Mouse (Mus musculus) heart, embryonic 16.5 days (tissue): ENCODE results near the gene Bglap3. TPM values are rescaled to one million over a fixed set of nuclear protein-coding genes. Genes with fewer than 3 reads are reported as not detected.
"Not testable (repeated sequence)": the region's sequence is repeated elsewhere in the genome, so short reads cannot be mapped to it uniquely, and the experiment has no call there.

Source experiments
- ATAC-seq: fragments of 200-750 bp; cut with Nextera tagmentation; replicated peaks from 2 replicates; pipeline ENCODE4 v1.8.0; 2017; ENCODE audit warnings: moderate number of reproducible peaks; ENCODE audit not compliant: insufficient read depth, low FRiP score; ENCODE audit errors: extremely low read depth
- H3K27ac ChIP-seq: fragments of 300-500 bp; sonication (generic); 2 replicates; pipeline ENCODE4 v1.5.1; 2014; ENCODE audit warnings: mild to moderate bottlenecking, low read length, control low read depth, moderate library complexity
- H3K27me3 ChIP-seq: fragments of 300-500 bp; sonication (generic); 2 replicates; pipeline ENCODE4 v1.6.1; 2014; ENCODE audit warnings: low read length, mixed read lengths; ENCODE audit not compliant: control insufficient read depth, insufficient read depth
- H3K36me3 ChIP-seq: fragments of 300-500 bp; sonication (generic); 2 replicates; pipeline ENCODE4 v1.6.1; 2014; ENCODE audit not compliant: control insufficient read depth, insufficient read depth
- H3K4me1 ChIP-seq: fragments of 300-500 bp; sonication (generic); 2 replicates; pipeline ENCODE4 v1.6.1; 2014; ENCODE audit warnings: low read length, mixed read lengths; ENCODE audit not compliant: control insufficient read depth, insufficient read depth
- H3K4me2 ChIP-seq: fragments of 300-500 bp; sonication (generic); 2 replicates; pipeline ENCODE4 v1.6.1; 2014; ENCODE audit warnings: low read depth, mild to moderate bottlenecking, control low read depth, low read length
- H3K4me3 ChIP-seq: fragments of 300-500 bp; sonication (generic); 2 replicates; pipeline ENCODE4 v1.5.1; 2014; ENCODE audit warnings: mild to moderate bottlenecking, control low read depth, low read length
- H3K9ac ChIP-seq: fragments of 300-500 bp; sonication (generic); 2 replicates; pipeline ENCODE4 v1.6.1; 2014; ENCODE audit warnings: low read length, control low read depth
- H3K9me3 ChIP-seq: fragments of 300-500 bp; sonication (generic); replicated peaks from 2 replicates; pipeline ENCODE4 v1.6.1; 2016; ENCODE audit warnings: low read length; ENCODE audit not compliant: control insufficient read depth
- WGBS: fragments of 180-500 bp; shearing (Covaris S2); extraction: QIAGEN DNeasy Blood & Tissue Kit; methylation state at CpG from one replicate; pipeline ENCODE4 v1.1.7; 2014; 5-methylcytosine and 5-hydroxymethylcytosine counted together
- polyA plus RNA-seq: library from polyadenylated mRNA; unstranded; fragments of >200 nt; fragmentation: Nextera tagmentation; extraction: Ambion mirVana; gene quantifications from 2 replicates; pipeline ENCODE4 v1.2.1, GENCODE M21; 2015

The Bglap3 gene
- 0.21 TPM in 1 of 2 replicates, not detected in the other for polyA plus RNA-seq

DNA sequence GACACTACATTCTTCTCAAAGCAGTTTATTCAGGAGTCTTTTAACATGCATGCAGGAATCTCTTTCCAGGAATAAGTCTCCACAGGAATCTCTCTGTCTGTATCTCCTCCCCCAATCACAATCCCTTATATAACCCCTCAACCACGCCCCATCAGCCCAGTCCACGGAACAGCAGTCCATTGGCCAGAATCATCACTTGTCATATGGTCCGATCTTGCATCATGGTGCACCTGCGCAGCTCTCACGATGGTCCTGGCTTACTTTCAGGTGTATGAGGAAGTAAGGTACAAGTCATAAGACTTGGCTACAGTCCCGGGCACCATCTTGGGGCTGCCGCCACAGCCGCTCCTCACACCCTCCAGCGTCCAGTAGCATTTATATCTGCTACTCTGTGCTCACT, at the start of gene Bglap3:
TSS of gene Bglap3 (minus strand) at position 101 of the 400 bp plus-strand sequence.
- H3K27me3 ChIP-seq, H3K36me3 ChIP-seq, H3K4me3 ChIP-seq, H3K4me2 ChIP-seq, H3K9me3 ChIP-seq, H3K4me1 ChIP-seq, ATAC-seq, H3K9ac ChIP-seq, H3K27ac ChIP-seq: not testable (repeated sequence)
- WGBS: 87% methylated on average over 9 of the region's 9 CpGs

DNA sequence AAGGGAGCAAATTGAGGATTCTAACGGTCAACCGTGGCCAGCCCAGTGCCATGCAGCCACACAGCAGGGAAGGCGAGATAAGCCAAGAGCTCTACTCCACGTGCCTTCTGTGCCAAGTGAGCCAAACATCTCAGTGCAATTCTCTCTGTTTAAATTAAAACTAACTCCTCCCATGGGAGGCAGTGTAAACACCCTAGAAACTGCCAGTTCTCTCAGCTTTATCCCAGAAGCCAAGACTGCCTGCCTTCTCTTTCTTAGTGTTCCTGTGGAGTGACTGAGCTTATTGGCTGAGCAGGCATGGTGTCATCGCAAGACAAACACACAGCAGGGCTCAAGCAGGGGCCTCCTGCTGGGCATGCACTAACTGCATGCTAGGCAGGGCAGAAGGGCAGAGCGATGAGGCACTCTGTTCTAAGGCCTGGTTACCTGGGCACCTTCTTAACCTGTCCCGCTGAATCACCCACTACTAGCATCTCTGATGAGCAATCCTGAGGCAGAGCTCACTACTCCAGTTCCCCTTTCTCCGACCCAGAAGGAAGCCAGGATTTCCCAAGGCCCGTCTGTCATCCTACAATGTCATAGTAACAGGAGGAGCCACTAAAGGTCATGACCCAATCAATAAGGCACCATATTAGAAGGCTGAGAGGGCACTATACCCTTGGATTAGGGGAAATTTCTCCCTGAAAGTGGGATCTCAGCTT, 49.6 kb upstream of the Bglap3 start:
- no peak overlapping the region for H3K4me2 ChIP-seq
- H3K4me1 ChIP-seq: peaks cover 14% of the 10 kb centered on the region
- 40% methylated on average over 9 of the region's 9 CpGs for WGBS
- H3K9ac ChIP-seq: no peak overlapping the region
- peaks cover 15% of the 10 kb centered on the region for H3K36me3 ChIP-seq
- H3K9me3 ChIP-seq: no peaks in the 10 kb centered on the region
- no peak overlapping the region for H3K27ac ChIP-seq
- no peaks in the 10 kb centered on the region for H3K27me3 ChIP-seq
- H3K4me3 ChIP-seq: no peak overlapping the region
- ATAC-seq: no peak

DNA sequence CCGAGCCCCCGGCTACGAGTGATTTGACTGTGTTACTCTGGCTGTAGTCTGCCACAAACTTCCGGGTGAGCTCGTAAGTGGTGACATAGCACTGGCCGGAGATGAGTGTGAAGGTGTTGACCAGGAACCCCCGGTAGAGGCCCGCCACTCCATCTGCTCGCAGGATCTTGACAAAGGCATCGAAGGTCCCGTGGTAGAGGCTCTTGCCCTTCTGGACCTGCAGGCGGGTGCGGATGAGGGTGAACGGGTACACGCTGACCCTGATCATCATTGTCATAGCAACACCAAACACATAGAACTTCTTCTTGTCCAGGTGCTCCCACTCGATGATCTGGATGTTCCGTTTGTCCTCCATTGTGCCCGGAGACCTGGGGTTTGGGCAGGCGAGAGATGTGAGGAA, 48.2 kb upstream of the Bglap3 start:
- whole genome bisulfite sequencing: 94% methylated on average over 19 of the region's 19 CpGs
- Histone ChIP-seq H3K27ac (no peak overlapping the region), H3K4me1 (peaks cover 14% of the 10 kb centered on the region), H3K27me3 (no peaks in the 10 kb centered on the region), H3K4me2 (no peak overlapping the region), H3K4me3 (no peak overlapping the region), H3K9me3 (no peaks in the 10 kb centered on the region), H3K9ac (no peak overlapping the region), H3K36me3 (peaks cover 23% of the 10 kb centered on the region)
- no peak for ATAC-seq

DNA sequence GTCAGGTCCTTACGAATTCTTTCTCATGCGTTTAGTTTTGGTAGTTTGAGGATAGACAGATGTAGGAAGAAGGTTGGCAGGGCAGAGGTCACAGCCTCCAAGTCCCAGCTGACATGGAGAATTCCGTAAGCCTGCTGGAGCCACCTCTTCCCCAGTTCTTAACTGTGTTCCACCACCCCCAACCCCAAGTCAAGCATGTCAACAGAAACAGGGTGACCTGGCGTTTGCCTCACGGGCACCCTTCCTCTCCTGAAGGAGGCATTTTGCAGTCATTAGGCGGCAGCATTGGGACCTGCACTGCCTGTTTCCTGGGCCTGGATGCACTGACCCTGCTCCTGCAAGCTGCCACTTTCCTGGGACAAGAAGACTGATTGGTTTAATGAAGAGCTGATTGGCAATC, 45.5 kb upstream of the Bglap3 start:
- H3K36me3 ChIP-seq: peaks cover 23% of the 10 kb centered on the region
- H3K9me3 ChIP-seq: no peaks in the 10 kb centered on the region
- WGBS: 71% methylated on average over 6 of the region's 6 CpGs
- H3K27me3 ChIP-seq: no peaks in the 10 kb centered on the region
- no peak overlapping the region for H3K4me2 ChIP-seq
- H3K9ac ChIP-seq: no peak overlapping the region
- H3K4me1 ChIP-seq: peaks cover 2% of the 10 kb centered on the region; the same call in 1 of the 2 replicates
- no peak overlapping the region for H3K27ac ChIP-seq
- H3K4me3 ChIP-seq: no peak overlapping the region
- ATAC-seq: no peak

DNA sequence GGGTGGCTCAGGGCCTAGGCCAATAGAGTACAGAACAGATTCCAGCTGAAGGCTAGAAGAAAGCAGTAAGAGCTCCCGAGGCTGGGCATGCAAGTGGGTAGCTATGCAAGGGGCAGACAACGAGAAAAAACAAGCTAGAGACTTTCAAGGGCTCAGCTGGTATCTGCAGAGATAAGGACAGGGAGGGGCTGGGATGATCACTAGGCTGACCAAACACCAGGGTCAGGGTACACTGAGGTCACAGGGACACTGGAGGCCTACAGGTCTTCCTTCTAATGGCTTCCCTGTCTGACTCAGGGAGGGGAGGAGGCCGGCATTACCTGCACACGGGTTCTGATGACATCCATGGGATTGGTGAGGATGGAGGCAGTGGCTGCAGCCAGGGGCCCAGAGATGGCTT, 43.1 kb upstream of the Bglap3 start:
- Histone ChIP-seq H3K4me1 (peaks cover 4% of the 10 kb centered on the region), H3K27ac (no peak overlapping the region), H3K9me3 (no peaks in the 10 kb centered on the region), H3K4me2 (no peak overlapping the region), H3K4me3 (no peak overlapping the region), H3K9ac (no peak overlapping the region), H3K36me3 (peaks cover 28% of the 10 kb centered on the region), H3K27me3 (no peaks in the 10 kb centered on the region)
- 53% methylated on average over 4 of the region's 4 CpGs for WGBS
- no peak for ATAC-seq

DNA sequence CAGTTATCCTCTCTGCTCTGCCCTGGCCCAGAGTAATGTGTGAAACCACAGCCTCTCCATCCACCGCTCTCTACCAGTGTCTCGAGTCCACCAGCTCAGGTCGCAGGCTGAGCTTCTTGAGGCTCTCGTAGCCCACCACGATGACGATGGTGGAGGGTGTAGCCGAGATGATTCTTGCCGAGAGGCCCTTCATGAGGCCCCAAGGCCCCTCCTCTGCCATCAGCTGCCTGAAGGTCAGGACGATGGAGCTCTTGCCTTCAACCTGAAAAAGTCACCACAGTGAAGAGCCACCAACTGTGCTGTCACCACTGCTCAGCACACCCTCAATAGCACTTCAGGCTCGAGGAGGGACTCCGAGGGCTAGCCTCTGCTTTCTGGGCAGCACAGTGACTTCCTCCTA, 40.1 kb upstream of the Bglap3 start:
- H3K4me2 ChIP-seq: no peak overlapping the region

DNA sequence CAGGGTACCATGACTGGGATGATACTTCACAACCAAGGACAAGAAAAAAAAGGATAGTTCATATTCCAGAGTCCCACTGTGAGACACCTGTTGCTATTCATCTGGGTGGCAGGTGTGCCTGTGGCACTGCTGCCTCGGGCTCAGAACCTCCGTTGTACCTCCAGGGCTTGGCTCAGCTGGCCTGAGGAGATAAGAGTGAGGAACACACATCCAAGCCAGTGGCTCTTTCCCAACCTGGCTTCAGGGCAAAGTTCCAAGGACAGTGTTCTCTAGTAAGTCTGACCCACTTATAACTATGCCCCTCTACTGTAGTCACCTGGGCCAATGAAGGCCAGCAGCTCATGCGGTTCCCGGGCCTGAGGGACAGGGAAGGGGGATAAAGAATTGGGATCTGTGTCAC, 39.1 kb upstream of the Bglap3 start:
- no peak for ATAC-seq
- Histone ChIP-seq H3K27me3 (no peaks in the 10 kb centered on the region), H3K36me3 (peaks cover 14% of the 10 kb centered on the region), H3K4me2 (no peak overlapping the region), H3K9me3 (no peaks in the 10 kb centered on the region), H3K4me3 (no peak overlapping the region), H3K4me1 (peaks cover 17% of the 10 kb centered on the region), H3K9ac (no peak overlapping the region), H3K27ac (no peak overlapping the region)
- WGBS: 79% methylated on average over 4 of the region's 4 CpGs

More for the DNA sequence above, 40.1 kb upstream of the Bglap3 start:
- no peak overlapping the region for H3K27ac ChIP-seq
- H3K36me3 ChIP-seq: peaks cover 14% of the 10 kb centered on the region
- H3K27me3 ChIP-seq: no peaks in the 10 kb centered on the region
- peaks cover 17% of the 10 kb centered on the region for H3K4me1 ChIP-seq
- ATAC-seq: no peak
- no peak overlapping the region for H3K4me3 ChIP-seq
- 80% methylated on average over 11 of the region's 11 CpGs for WGBS
- H3K9ac ChIP-seq: no peak overlapping the region
- H3K9me3 ChIP-seq: no peaks in the 10 kb centered on the region

DNA sequence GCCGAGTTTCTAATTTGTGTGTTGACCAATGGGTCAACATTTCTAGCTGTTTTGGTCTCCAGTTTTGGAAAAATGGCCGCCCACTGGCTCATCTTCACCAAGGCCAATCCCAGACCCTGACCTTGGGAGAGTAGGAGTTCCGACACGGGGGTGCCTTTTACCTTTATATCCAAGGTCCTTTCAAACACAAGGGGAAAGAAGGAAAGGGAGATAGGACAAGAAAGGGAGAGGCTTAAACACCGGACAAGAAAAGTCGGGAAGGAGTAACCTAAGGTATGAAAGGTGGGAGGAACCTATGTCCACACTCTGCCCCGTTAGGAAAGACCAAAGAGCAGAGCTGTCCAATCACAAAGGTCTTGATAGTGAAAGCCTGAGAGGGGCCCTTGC, 38.1 kb upstream of the Bglap3 start:
- Histone ChIP-seq H3K4me3 (peak overlapping the region; percentile 71), H3K27me3 (no peaks in the 10 kb centered on the region), H3K4me2 (peak overlapping the region; percentile 85), H3K9ac (peak overlapping the region; percentile 94), H3K9me3 (no peaks in the 10 kb centered on the region), H3K36me3 (peaks cover 6% of the 10 kb centered on the region; the same call in 1 of the 2 replicates), H3K4me1 (peaks cover 17% of the 10 kb centered on the region), H3K27ac (peak overlapping the region; percentile 98)
- ATAC-seq: no peak
- 19% methylated on average over 7 of the region's 7 CpGs for WGBS

DNA sequence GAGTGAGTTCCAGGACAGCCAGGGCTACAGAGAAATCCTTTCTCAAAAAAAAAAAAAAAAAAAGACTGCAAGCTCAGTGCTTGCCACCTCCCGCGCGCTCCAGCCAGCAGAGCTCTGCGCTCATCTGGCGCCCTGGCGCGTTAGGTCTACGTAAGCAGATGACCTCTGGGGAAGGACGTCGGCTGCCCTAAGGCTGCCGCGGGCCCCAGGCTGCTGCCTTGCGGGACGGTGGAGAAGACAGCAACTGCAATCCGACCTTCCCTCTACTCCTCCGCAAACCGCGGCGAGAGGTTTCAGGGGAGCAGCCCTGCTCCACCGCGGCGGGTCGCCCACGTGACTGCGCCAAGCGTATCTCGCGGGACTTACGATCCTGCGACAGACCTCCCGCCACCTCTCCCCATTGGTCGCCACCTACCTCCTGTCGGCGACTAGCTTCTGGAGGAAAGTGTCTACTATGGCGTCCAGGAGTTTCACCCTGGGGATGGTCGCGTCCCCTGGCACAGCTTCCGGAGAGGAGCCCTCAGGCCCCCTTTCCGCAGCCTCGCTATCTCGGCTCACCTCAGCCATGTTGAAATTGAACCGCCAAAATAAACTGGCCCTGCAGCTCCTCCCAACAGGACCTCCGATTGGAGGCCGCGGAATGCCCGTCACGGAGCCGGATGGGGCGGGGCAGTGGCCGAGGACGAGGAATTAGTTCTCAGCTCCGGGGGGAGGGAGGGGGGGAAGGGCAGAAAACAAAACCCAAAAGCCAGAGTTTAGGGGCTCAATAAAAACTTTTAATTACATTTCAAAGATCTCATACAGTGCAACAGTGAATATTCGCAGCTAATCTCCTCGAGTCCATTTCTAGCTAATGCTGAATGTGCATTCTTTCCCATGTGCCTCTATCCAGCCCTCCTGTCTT, 37.5 kb upstream of the Bglap3 start, which contains the start of gene Pmf1:
TSS of gene Pmf1 (minus strand) at position 591 of the 904 bp plus-strand sequence.
- no peaks in the 10 kb centered on the region for H3K9me3 ChIP-seq
- H3K4me3 ChIP-seq: peak within 1 kb of the TSS; percentile 71
- H3K36me3 ChIP-seq: peaks cover 6% of the 10 kb centered on the region; the same call in 1 of the 2 replicates
- peaks cover 17% of the 10 kb centered on the region for H3K4me1 ChIP-seq
- H3K9ac ChIP-seq: peak within 1 kb of the TSS; percentile 94
- 0% methylated on average over 54 of the region's 54 CpGs for WGBS
- H3K27ac ChIP-seq: peak within 1 kb of the TSS; percentile 98
- H3K4me2 ChIP-seq: peak within 1 kb of the TSS; percentile 85
- peak; percentile 90 for ATAC-seq
- no peaks in the 10 kb centered on the region for H3K27me3 ChIP-seq
